Mouse (Mus musculus): ENCODE measurements around the gene Cldnd2. TPM values are rescaled to one million over a fixed set of nuclear protein-coding genes. Genes with fewer than 3 reads are reported as not detected.

Cldnd2 gene
- polyA plus RNA-seq, 1 experiment from 2014 or later: not detected

Small RNA genes within 50 kb of the gene (microRNA-seq; reads per million reads assigned to microRNA genes)
- 1.6 reads per million for gene Mir7051

Other genes starting within 250 kb of the Cldnd2 start
- gene Zfp715, start 127.5 kb upstream of the Cldnd2 start, polyA plus RNA-seq (2014; fragmentation: Nextera tagmentation; extraction: Ambion mirVana): 16.6 and 17.3 TPM in 2 replicates
- 0.13 and 0.53 TPM in 2 replicates for gene Siglecf, start 89.4 kb upstream of the Cldnd2 start, polyA plus RNA-seq (2014; fragmentation: Nextera tagmentation; extraction: Ambion mirVana)
- gene Siglecg, start 32.6 kb upstream of the Cldnd2 start, polyA plus RNA-seq (2014; fragmentation: Nextera tagmentation; extraction: Ambion mirVana): 0.08 and 0.19 TPM in 2 replicates
- not detected in 2 replicates for gene Lim2, start 13.1 kb upstream of the Cldnd2 start, polyA plus RNA-seq (2014; fragmentation: Nextera tagmentation; extraction: Ambion mirVana)
- gene Nkg7, start 3.7 kb upstream of the Cldnd2 start, polyA plus RNA-seq (2014; fragmentation: Nextera tagmentation; extraction: Ambion mirVana): not detected in 2 replicates
- 207 and 224 TPM in 2 replicates for gene Etfb, start 3.3 kb downstream of the Cldnd2 start, polyA plus RNA-seq (2014; fragmentation: Nextera tagmentation; extraction: Ambion mirVana)
- gene Gm45233, start 3.3 kb downstream of the Cldnd2 start, polyA plus RNA-seq (2014; fragmentation: Nextera tagmentation; extraction: Ambion mirVana): not detected in 2 replicates
- 2.0 and 4.0 TPM in 2 replicates for gene Vsig10l, start 22.4 kb downstream of the Cldnd2 start, polyA plus RNA-seq (2014; fragmentation: Nextera tagmentation; extraction: Ambion mirVana)
- 2.4 and 2.7 TPM in 2 replicates for gene Iglon5, start 49.3 kb downstream of the Cldnd2 start, polyA plus RNA-seq (2014; fragmentation: Nextera tagmentation; extraction: Ambion mirVana)
- not detected in 2 replicates for gene 4931406B18Rik, start 65.2 kb downstream of the Cldnd2 start, polyA plus RNA-seq (2014; fragmentation: Nextera tagmentation; extraction: Ambion mirVana)
- 1.2 and 1.3 TPM in 2 replicates for gene Cd33, start 103.6 kb downstream of the Cldnd2 start, polyA plus RNA-seq (2014; fragmentation: Nextera tagmentation; extraction: Ambion mirVana)
- gene Zfp658, start 121.5 kb downstream of the Cldnd2 start, polyA plus RNA-seq (2014; fragmentation: Nextera tagmentation; extraction: Ambion mirVana): 7.7 and 8.9 TPM in 2 replicates
- gene Zfp719, start 138.8 kb downstream of the Cldnd2 start, polyA plus RNA-seq (2014; fragmentation: Nextera tagmentation; extraction: Ambion mirVana): 18.4 and 19.3 TPM in 2 replicates
- 0.25 and 0.64 TPM in 2 replicates for gene Zfp819, start 166.4 kb downstream of the Cldnd2 start, polyA plus RNA-seq (2014; fragmentation: Nextera tagmentation; extraction: Ambion mirVana)
- not detected in 2 replicates for gene Ceacam18, start 193.9 kb downstream of the Cldnd2 start, polyA plus RNA-seq (2014; fragmentation: Nextera tagmentation; extraction: Ambion mirVana)
- gene Siglece, start 219.4 kb downstream of the Cldnd2 start, polyA plus RNA-seq (2014; fragmentation: Nextera tagmentation; extraction: Ambion mirVana): 0.34 TPM in 1 of 2 replicates, not detected in the other
- 11.0 and 11.6 TPM in 2 replicates for gene Ctu1, start 231.2 kb downstream of the Cldnd2 start, polyA plus RNA-seq (2014; fragmentation: Nextera tagmentation; extraction: Ambion mirVana)
- not detected in 2 replicates for gene Klk14, start 249.6 kb downstream of the Cldnd2 start, polyA plus RNA-seq (2014; fragmentation: Nextera tagmentation; extraction: Ambion mirVana)

Data from neural tube, embryonic 11.5 days (tissue).